Mouse (Mus musculus): ENCODE measurements around the gene E130114P18Rik.

- TF ChIP-seq GATA1 (IDR thresholded peaks at IDR 0.05; ENCODE audit: low read length) (no peak), TAL1 (IDR thresholded peaks at IDR 0.05; ENCODE audit: low read length) (no peak)
Observed at GRCm38 (mm10) chr4:97816753-97817152, 38.9 kb upstream of the E130114P18Rik start.

Measured in erythroblast, embryonic 14.5 days (primary cell).